Mouse (Mus musculus): Measurements from ENCODE around the gene Fam43b. TPM values are rescaled to one million over a fixed set of nuclear protein-coding genes. Genes with fewer than 3 reads are reported as not detected.

The Fam43b gene
- polyA plus RNA-seq, 1 experiment from 2014 or later, result not detected

DNA sequence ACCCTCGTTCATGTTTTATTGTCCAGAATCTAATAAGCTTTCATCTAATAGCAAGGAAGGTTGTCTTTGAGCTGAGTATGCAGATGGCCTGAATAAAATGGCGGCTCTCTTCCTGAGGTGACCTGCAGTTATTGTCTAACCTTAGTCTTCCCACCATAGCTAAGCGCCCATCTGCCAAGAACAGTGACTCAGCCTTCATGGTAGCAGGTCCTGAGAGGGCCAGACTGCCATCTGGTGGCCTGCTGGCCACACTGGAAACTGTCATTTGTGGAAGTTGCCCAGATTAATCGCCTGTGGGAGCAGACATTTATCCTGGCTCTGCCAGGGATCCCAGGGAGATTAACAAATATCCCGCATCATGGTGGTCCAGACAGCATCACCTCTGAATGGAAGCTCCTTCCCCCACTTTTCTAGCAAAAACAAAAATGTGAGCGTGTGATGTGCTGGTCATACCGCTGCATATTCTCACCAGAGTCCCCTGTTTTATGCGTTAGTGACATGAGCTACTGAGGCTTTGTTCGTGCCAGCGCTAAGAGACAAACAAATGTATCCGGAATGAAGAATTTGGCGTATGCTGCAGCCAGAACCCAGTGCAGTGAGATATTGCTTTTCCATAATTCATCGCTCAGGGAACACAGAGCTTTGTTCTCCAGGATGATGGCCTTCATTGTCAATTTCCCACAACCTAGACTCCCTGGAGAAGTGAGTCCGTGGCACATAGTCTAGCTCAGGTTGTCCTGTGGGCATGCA lies 17.1 kb downstream of the Fam43b start:
- no peaks in the 10 kb centered on the region for H3K27me3 ChIP-seq (ENCODE audit: control insufficient read depth, insufficient read depth, low read length)
- H3K4me2 ChIP-seq (ENCODE audit: low read depth, low read length, severe bottlenecking), result no peak overlapping the region
- DNase-seq (ENCODE audit: low spot score), result peak; percentile 74
- H3K9me3 ChIP-seq (ENCODE audit: control insufficient read depth, low read length), result no peaks in the 10 kb centered on the region
- no peak overlapping the region for H3K4me3 ChIP-seq (ENCODE audit: low read depth, low read length)
- no peaks in the 10 kb centered on the region for H3K36me3 ChIP-seq (ENCODE audit: control insufficient read depth, insufficient read depth, low read length)
- H3K27ac ChIP-seq (ENCODE audit: low read depth, low read length), result no peak overlapping the region
- no peaks in the 10 kb centered on the region; the same call in 1 of the 2 replicates for H3K4me1 ChIP-seq (replicated peaks; ENCODE audit: control insufficient read depth, insufficient read depth, low read length)
- ATAC-seq (replicated peaks; ENCODE audit: low FRiP score), result no peak
- WGBS, result 58% methylated on average over 14 of the region's 14 CpGs
- H3K9ac ChIP-seq (ENCODE audit: low read length), result no peak overlapping the region

- WGBS, result 49% methylated on average over 6 of the region's 6 CpGs
- no peaks in the 10 kb centered on the region for H3K27me3 ChIP-seq (ENCODE audit: control insufficient read depth, insufficient read depth, low read length)
- H3K36me3 ChIP-seq (ENCODE audit: control insufficient read depth, insufficient read depth, low read length), result no peaks in the 10 kb centered on the region
- no peak overlapping the region for H3K9ac ChIP-seq (ENCODE audit: low read length)
- no peak overlapping the region for H3K27ac ChIP-seq (ENCODE audit: low read depth, low read length)
- H3K4me1 ChIP-seq (replicated peaks; ENCODE audit: control insufficient read depth, insufficient read depth, low read length), result no peaks in the 10 kb centered on the region; the same call in 1 of the 2 replicates
- H3K9me3 ChIP-seq (ENCODE audit: control insufficient read depth, low read length), result no peaks in the 10 kb centered on the region
- ATAC-seq (replicated peaks; ENCODE audit: low FRiP score) (no peak), DNase-seq (ENCODE audit: low spot score) (peak; percentile 67)
- no peak overlapping the region for H3K4me3 ChIP-seq (ENCODE audit: low read depth, low read length)
- no peak overlapping the region for H3K4me2 ChIP-seq (ENCODE audit: low read depth, low read length, severe bottlenecking)
Observed at GRCm38 (mm10) chr4:138377526-138377925, 18.8 kb downstream of the Fam43b start.

DNA sequence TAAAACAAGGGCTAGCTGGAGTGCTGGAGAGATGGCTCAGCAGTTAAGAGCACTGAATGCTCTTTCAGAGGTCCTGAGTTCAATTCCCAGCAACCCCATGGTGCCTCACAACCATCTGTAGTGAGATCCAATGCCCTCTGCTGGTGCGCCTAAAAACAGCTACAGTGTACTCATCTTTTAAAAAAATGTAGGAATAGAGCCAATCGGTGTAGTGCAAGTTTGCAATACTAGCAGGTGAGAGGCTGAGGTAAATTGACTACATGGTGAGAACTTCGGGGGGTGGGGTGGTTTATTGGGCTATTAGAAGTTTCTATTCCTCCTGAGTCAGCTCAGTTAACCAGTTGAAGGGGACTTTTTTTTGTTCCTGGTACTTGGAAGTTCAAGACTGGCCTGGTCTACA lies 21.2 kb downstream of the Fam43b start:
- no peak overlapping the region for H3K9ac ChIP-seq (ENCODE audit: low read length)
- no peaks in the 10 kb centered on the region; the same call in 1 of the 2 replicates for H3K4me1 ChIP-seq (replicated peaks; ENCODE audit: control insufficient read depth, insufficient read depth, low read length)
- no peaks in the 10 kb centered on the region for H3K36me3 ChIP-seq (ENCODE audit: control insufficient read depth, insufficient read depth, low read length)
- H3K4me2 ChIP-seq (ENCODE audit: low read depth, low read length, severe bottlenecking), result no peak overlapping the region
- ATAC-seq (replicated peaks; ENCODE audit: low FRiP score) (no peak), DNase-seq (ENCODE audit: low spot score) (no peak)
- H3K27me3 ChIP-seq (ENCODE audit: control insufficient read depth, insufficient read depth, low read length), result no peaks in the 10 kb centered on the region
- 82% methylated on average over 3 of the region's 3 CpGs for WGBS
- H3K9me3 ChIP-seq (ENCODE audit: control insufficient read depth, low read length), result no peaks in the 10 kb centered on the region
- H3K27ac ChIP-seq (ENCODE audit: low read depth, low read length), result no peak overlapping the region
- H3K4me3 ChIP-seq (ENCODE audit: low read depth, low read length), result no peak overlapping the region

DNA sequence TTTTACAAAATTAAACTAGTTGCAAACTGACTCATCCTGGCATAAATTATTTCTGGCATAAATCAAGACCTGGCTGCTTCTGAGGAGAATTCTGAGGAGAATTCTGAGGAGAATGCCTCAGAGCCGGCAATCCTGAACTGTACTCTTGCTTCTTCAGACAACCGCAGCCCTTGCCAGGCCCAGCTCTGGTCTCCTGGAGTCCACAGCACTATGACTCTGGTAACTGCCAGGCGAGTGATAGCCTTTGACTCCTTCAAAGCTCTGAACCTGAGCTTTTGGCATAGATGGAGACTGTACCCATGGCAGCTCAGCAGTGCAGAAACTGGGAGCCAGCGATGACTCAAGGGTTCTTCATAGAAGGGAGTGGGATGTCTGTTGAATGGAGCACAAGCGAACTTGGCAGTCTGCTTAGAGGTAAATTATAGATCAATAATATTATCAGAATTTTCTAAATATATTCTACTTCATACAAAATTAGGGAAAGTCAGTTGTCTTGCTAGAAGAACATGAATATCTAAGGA lies 25.3 kb downstream of the Fam43b start:
- WGBS, result 79% methylated on average over 5 of the region's 5 CpGs
- Histone ChIP-seq H3K4me3 (ENCODE audit: low read depth, low read length) (no peak overlapping the region), H3K9me3 (ENCODE audit: control insufficient read depth, low read length) (no peaks in the 10 kb centered on the region), H3K36me3 (ENCODE audit: control insufficient read depth, insufficient read depth, low read length) (no peaks in the 10 kb centered on the region), H3K4me1 (replicated peaks; ENCODE audit: control insufficient read depth, insufficient read depth, low read length) (no peaks in the 10 kb centered on the region; the same call in 1 of the 2 replicates), H3K9ac (ENCODE audit: low read length) (no peak overlapping the region), H3K4me2 (ENCODE audit: low read depth, low read length, severe bottlenecking) (no peak overlapping the region), H3K27ac (ENCODE audit: low read depth, low read length) (no peak overlapping the region), H3K27me3 (ENCODE audit: control insufficient read depth, insufficient read depth, low read length) (no peaks in the 10 kb centered on the region)
- no peak for DNase-seq (ENCODE audit: low spot score)
- ATAC-seq (replicated peaks; ENCODE audit: low FRiP score), result no peak

DNA sequence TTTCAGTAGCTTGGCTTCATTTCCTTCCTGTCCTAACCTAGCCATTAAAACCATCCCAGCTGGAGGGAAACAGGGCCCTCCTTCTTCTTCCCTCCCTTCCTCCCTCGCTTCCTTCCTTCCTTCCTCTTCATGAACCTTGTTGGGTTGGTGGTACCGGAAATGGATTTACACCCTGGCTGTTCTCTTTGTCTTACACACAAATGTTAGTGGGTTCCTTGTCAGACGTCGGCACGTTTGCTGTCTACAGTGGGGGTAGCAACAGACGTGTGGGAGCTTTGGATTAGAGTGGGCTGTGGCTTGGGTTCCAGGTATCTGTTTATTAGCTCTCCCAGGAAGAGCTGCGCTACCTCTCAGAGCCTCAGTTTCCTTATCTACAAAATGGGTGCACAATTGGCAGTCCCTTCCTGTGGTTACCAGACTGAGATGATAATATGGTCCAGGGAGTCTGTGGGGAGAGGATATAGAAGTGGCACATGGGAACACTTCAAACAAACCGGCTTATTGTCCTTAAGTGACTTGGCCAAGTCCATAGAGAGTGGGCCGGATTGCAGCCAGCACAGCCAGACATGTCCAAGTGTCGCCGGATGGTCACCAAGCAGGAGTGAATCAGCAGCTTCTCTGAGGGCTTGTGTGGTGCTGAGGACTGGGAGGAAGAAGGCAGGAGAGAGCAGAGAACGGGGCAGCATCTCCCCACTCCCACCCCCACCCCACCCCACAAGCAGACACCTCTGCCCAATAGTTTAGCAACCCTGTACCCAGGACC lies 27.6 kb downstream of the Fam43b start:
- no peak overlapping the region for H3K4me3 ChIP-seq (ENCODE audit: low read depth, low read length)
- DNase-seq (ENCODE audit: low spot score), result no peak

GRCm38 (mm10) chr4:138367641-138368497 lies 28.5 kb downstream of the Fam43b start, which contains the start of gene Cda:
Cda (minus strand) TSS chr4:138367992.
- DNase-seq (ENCODE audit: low spot score), result peak; percentile 83
- no peaks in the 10 kb centered on the region for H3K9me3 ChIP-seq (ENCODE audit: control insufficient read depth, low read length)
- no peak within 1 kb of the TSS for H3K27ac ChIP-seq (ENCODE audit: low read depth, low read length)

More for the DNA sequence above, 27.6 kb downstream of the Fam43b start:
- H3K36me3 ChIP-seq (ENCODE audit: control insufficient read depth, insufficient read depth, low read length), result no peaks in the 10 kb centered on the region
- H3K27me3 ChIP-seq (ENCODE audit: control insufficient read depth, insufficient read depth, low read length), result no peaks in the 10 kb centered on the region
- no peak overlapping the region for H3K27ac ChIP-seq (ENCODE audit: low read depth, low read length)
- no peak overlapping the region for H3K4me2 ChIP-seq (ENCODE audit: low read depth, low read length, severe bottlenecking)
- no peaks in the 10 kb centered on the region; the same call in 1 of the 2 replicates for H3K4me1 ChIP-seq (replicated peaks; ENCODE audit: control insufficient read depth, insufficient read depth, low read length)
- no peak overlapping the region for H3K9ac ChIP-seq (ENCODE audit: low read length)
- 88% methylated on average over 12 of the region's 12 CpGs for WGBS
- H3K9me3 ChIP-seq (ENCODE audit: control insufficient read depth, low read length), result no peaks in the 10 kb centered on the region
- no peak for ATAC-seq (replicated peaks; ENCODE audit: low FRiP score)

DNA sequence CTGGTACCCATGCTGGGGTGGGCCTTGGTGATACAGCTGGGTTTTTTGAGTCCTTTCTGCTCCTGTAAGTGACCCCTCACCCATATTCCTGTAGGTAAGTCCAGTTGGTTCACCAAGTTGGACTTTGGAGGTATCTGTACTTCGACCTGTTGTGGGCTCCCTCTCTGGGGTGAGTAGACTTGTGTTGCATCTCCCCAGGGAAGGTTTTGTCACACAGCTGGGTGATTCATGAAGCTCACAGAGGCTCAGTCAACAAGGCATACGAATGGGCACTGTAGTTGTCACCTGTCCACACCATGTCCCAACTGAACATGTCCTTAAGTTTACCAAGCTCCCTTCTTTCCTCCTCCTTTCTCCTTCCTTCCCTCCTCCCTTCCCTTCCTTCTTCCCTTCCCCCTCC lies 29.8 kb downstream of the Fam43b start:
- Histone ChIP-seq H3K4me3 (ENCODE audit: low read depth, low read length) (no peak overlapping the region), H3K4me2 (ENCODE audit: low read depth, low read length, severe bottlenecking) (no peak overlapping the region), H3K4me1 (replicated peaks; ENCODE audit: control insufficient read depth, insufficient read depth, low read length) (0 out of 2 replicates have a peak, but pooled peaks cover 2% of the 10 kb centered on the region), H3K27ac (ENCODE audit: low read depth, low read length) (no peak overlapping the region), H3K36me3 (ENCODE audit: control insufficient read depth, insufficient read depth, low read length) (no peaks in the 10 kb centered on the region), H3K27me3 (ENCODE audit: control insufficient read depth, insufficient read depth, low read length) (no peaks in the 10 kb centered on the region), H3K9me3 (ENCODE audit: control insufficient read depth, low read length) (no peaks in the 10 kb centered on the region), H3K9ac (ENCODE audit: low read length) (no peak overlapping the region)
- no peak for DNase-seq (ENCODE audit: low spot score)
- ATAC-seq (replicated peaks; ENCODE audit: low FRiP score), result no peak
- 63% methylated on average over 2 of the region's 2 CpGs for WGBS

More at GRCm38 (mm10) chr4:138367641-138368497, 28.5 kb downstream of the Fam43b start, which contains the start of gene Cda:
- ATAC-seq (replicated peaks; ENCODE audit: low FRiP score), result peak; percentile 61
- no peaks in the 10 kb centered on the region for H3K27me3 ChIP-seq (ENCODE audit: control insufficient read depth, insufficient read depth, low read length)
- H3K4me2 ChIP-seq (ENCODE audit: low read depth, low read length, severe bottlenecking), result peak within 1 kb of the TSS; percentile 61
- H3K4me1 ChIP-seq (replicated peaks; ENCODE audit: control insufficient read depth, insufficient read depth, low read length), result no peaks in the 10 kb centered on the region
- peak within 1 kb of the TSS; percentile 19 for H3K4me3 ChIP-seq (ENCODE audit: low read depth, low read length)
- H3K9ac ChIP-seq (ENCODE audit: low read length), result peak within 1 kb of the TSS; percentile 49
- no peaks in the 10 kb centered on the region for H3K36me3 ChIP-seq (ENCODE audit: control insufficient read depth, insufficient read depth, low read length)
- 14% methylated on average over 32 of the region's 34 CpGs for WGBS

- H3K9me3 ChIP-seq (ENCODE audit: control insufficient read depth, low read length), result no peaks in the 10 kb centered on the region
- H3K4me2 ChIP-seq (ENCODE audit: low read depth, low read length, severe bottlenecking), result no peak overlapping the region
- no peak for DNase-seq (ENCODE audit: low spot score)
- no peaks in the 10 kb centered on the region; the same call in 1 of the 2 replicates for H3K27me3 ChIP-seq (ENCODE audit: control insufficient read depth, insufficient read depth, low read length)
- H3K9ac ChIP-seq (ENCODE audit: low read length), result no peak overlapping the region
- no peak for ATAC-seq (replicated peaks; ENCODE audit: low FRiP score)
- H3K4me3 ChIP-seq (ENCODE audit: low read depth, low read length), result no peak overlapping the region
- peaks cover 4% of the 10 kb centered on the region; the same call in 1 of the 2 replicates for H3K4me1 ChIP-seq (replicated peaks; ENCODE audit: control insufficient read depth, insufficient read depth, low read length)
- no peaks in the 10 kb centered on the region for H3K36me3 ChIP-seq (ENCODE audit: control insufficient read depth, insufficient read depth, low read length)
- H3K27ac ChIP-seq (ENCODE audit: low read depth, low read length), result no peak overlapping the region
- WGBS, result 67% methylated on average over 5 of the region's 5 CpGs
Observed at GRCm38 (mm10) chr4:138363511-138363910, 32.8 kb downstream of the Fam43b start.

Data from forebrain, embryonic 11.5 days (tissue).